Mouse (Mus musculus): ENCODE results near the gene Fgfr1op2.
A peak's percentile ranks its signal among the peaks of the same experiment; 100 is the strongest.

Gene Fgfr1op2

GRCm38 (mm10) chr6:146642276-146643183, 65.5 kb downstream of the Fgfr1op2 start, which contains the start of the genes Med21 and Tm7sf3:
Med21 (plus strand) TSS chr6:146642547.
Tm7sf3 (minus strand) TSS chr6:146642824.
- DNase-seq (ENCODE audit: low spot score in 2 of 2), result peak; percentile 97 to 99

DNA sequence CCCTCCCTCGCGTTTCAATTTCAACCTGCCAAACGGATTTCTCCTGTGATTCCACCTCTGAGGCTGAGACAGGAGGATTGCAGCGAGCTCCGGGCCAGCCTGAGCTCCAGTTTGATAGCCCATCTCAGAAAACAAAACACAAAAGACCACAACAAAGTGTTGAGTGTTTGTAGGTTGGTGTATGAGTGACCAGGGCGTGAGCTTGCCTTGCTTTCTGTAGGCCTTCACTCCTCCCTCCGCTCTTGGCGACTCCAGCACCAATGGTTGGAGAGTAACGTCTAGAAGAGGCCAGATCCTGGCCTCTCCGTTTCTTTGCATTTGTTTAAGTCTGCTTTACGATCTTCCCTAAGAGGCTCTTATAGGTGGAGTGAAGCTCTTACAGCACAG, 66.2 kb downstream of the Fgfr1op2 start:
- peak in 1 of 2 experiments; percentile 51 for DNase-seq (ENCODE audit: low spot score in 2 of 2)
